Mouse (Mus musculus): ENCODE results near the gene Med21.
A peak's percentile ranks its signal among the peaks of the same experiment; 100 is the strongest.

Gene Med21

GRCm38 (mm10) chr6:146642276-146643183 lies at the start of gene Med21, which contains the start of gene Tm7sf3:
Gene Med21, plus strand, starts transcription at chr6:146642547.
Gene Tm7sf3, minus strand, starts transcription at chr6:146642824.
- DNase-seq = peak; percentile 98

DNA sequence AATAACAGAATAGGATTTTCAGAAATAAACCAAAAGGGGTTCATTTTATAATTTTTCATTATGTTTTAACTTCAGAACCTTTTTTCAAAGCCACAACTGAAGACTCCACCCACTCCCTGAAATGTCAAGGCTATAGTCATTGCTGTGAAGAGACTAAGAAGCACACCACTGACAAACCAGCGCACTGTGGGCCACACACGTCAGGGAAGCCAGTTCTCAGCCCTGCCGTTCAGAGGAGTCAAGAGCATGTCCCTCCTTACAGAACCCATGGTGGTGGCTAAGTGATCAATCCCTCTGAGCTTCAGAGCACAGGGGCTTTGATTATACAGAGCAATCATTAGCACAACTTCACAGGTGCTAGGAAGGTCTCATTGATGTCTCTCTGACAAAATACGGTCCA lies 39.7 kb upstream of the Med21 start:
- no peak for DNase-seq

DNA sequence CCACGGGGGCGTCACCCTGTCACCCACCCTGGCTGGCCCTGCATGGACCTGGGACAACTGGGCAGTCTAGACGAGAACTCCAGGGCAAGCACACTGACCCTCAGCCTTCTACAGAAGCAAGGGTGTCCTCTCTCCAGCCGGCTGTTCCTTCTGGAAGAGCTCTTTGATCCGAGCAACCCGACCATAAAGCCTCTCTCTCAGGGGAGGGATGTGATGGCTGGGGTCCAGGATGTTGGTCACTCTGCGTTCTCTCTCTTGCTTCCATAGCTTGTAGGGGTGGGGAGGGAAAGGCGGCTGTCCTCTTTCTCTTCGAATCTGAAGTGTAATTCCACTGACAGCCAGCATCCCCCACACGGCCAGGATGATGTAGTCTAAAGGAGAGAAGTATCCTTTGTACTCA lies 38.7 kb upstream of the Med21 start:
- DNase-seq = no peak

- no peak for DNase-seq
Observed at GRCm38 (mm10) chr6:146611385-146611784, 31.0 kb upstream of the Med21 start.

DNA sequence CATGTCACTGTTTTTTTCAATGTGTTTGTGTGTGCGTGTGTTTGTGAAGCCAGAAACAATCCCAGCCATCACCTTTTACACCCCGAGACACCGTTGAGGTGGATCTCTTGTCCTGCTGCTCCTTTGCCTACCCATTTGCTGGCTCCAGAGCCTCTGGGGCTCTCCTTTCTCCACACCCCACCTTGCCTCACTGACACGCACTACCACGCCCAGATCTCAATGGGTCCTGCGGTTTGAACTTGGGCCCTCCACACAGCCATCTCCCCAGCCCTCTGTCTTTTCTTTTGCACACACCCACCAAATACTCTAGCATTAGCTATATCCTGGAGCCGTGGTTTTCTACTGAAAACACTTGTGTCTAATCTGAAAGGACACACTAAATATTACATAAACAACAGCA lies 30.4 kb upstream of the Med21 start:
- DNase-seq = no peak

- DNase-seq = no peak
Observed at GRCm38 (mm10) chr6:146612736-146613135, 29.6 kb upstream of the Med21 start.

DNA sequence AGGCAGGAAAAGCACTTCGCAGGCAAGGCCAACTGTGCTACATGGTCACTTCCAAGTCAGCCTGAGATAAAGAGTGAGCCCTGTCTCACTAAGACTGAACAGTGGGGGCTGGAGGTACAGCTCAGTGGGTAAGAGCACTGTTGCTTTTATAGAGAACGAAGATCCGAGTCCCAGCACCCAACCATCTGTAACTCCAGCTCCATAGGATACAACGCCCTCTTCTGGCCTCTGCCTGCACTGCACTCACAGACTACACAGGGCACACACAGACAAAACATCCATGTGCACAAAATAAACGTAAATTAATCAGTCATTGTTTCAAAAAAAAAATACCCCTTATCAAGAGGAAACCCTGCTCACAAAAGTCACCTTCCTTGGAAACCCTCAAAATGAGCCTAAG lies 28.4 kb upstream of the Med21 start:
- DNase-seq = no peak

- DNase-seq = no peak
Observed at GRCm38 (mm10) chr6:146614541-146614940, 27.8 kb upstream of the Med21 start.

GRCm38 (mm10) chr6:146615891-146616290 lies 26.5 kb upstream of the Med21 start:
- DNase-seq = no peak

DNA sequence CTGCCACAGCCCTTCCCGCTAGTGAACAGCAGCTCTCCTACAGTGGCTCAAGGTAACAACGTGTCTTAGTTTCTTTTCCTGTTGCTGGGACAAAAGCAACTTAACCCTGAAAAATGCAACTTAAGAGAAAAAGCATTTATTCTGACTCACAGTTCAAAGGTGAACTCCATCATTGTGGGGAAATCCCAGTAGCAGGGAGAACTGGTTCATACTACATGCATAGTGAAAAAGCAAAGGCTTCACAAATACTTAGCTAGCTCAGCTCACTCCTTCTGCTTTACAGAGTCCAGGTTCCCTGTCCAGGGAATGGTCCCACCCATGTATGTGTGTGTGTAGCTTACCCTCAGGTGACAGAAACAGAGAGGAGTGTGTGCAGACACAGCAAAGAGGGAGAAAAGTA lies 25.7 kb upstream of the Med21 start:
- no peak for DNase-seq

GRCm38 (mm10) chr6:146628123-146628522 lies 14.2 kb upstream of the Med21 start:
- no peak for DNase-seq

- DNase-seq = no peak
Observed at GRCm38 (mm10) chr6:146629781-146630756, 12.3 kb upstream of the Med21 start.

GRCm38 (mm10) chr6:146630961-146631360 lies 11.4 kb upstream of the Med21 start:
- no peak for DNase-seq

DNA sequence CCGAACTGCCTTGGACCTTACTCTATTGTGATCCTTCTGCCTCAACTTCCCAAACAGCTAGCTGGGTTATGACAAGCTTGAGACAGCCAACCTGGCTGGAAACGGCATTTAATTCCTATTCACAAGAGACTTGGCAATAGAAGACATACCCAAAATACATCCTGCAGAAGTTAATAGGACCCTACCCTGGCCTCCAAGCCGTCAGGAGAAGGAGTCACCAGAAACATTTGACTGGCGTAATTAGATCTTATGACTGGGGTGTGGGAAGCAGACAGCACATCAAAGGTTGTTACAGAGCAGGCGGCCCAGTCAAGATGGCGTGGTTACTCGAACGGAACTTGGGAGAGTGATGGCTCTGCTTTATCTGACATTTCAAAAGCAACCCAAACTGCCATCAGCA lies 10.5 kb upstream of the Med21 start:
- DNase-seq = no peak

DNA sequence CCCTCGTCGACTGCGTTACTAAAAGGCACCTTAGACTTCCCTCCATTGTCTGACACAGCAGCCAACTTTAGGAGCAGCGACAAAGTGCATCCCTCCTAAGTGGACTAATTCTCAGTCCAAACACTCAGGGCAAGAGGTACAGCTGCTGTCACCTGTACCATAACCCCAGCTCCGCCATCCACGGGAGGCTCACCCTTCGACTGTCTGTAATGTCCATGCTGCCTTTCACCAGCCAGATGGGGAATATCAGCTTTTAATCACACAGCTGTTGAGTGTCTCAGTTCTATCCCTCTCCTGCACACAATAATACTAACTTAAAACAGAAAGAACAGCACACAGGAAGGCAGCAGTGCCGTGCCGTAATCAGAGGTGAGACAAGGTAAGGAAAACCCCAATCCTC lies 9.9 kb upstream of the Med21 start:
- DNase-seq = no peak

- no peak for DNase-seq
Observed at GRCm38 (mm10) chr6:146633097-146633496, 9.2 kb upstream of the Med21 start.

GRCm38 (mm10) chr6:146633629-146634014 lies 8.7 kb upstream of the Med21 start:
- no peak for DNase-seq

DNA sequence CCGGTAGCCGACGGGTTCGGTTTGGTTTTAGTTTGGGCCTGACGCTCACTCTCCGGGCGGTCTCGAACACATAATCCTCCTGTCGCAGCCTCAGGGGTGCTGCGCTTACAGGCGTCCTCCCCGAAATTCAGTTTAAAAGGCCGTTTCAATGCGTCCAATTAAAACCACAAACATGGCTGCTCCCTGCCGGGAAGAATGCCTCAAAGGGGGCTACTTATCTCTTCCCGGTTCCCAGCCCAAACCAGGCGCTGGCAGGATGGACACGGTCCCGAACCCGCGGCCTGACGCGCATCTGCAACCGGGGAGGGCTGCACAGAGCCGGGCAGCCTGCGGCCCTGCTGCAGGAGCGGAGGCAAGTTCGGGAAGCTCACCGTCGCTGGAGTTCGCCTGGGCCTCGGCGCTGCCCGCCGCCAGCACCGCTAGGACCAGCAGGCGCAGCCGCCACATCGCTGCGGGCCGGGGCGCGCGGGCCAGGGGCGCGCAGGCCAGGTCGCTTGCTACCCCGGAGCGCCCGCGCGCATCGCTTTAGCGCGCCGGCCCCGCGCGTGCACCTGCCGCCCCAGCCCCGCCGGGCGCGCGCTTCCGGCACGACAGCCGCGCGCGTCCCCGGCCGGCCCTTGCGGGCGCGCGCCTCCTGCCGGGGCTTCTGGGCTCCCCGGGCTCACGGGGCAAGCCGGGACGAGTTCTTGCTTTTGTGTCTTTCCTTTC lies 8.2 kb upstream of the Med21 start:
- peak; percentile 82 for DNase-seq

DNA sequence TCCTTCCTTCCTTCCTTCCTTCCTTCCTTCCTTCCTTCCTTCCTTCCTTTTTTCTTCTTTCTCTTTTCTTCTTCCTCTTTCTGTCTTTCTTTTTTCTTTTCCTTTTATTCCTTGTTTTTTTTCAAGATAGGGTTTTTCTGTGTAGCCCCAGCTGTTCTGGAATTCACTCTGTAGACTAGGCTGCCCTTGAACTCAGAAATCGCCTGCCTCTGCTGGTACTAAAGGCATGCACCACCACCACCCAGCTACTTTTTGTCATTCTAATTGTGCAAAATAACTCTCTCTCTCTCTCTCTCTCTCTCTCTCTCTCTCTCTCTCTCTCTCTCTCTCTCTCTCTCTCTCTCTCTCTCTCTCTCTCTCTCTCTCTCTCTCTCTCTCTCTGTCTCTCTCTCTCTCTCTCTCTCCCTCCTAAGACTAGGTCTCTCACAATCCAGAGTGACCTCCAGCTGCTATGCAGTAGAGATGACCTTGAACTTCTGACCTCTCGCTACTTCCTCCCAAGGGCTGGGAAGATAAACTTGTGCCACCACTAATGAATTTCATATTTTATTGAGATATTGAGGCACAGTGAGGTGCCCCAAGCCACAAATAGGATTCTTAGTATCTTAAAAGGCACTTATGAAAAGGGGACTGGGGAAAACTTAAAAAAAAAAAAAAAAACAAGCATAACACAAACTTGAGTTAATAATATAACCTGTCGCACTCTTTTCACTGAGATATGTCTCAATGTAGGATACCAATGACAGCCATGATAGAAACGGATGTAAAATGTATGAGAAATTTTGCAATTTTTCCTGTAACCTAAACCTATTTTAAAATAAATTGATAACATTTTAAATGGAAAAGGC lies 7.4 kb upstream of the Med21 start:
- no peak for DNase-seq

DNA sequence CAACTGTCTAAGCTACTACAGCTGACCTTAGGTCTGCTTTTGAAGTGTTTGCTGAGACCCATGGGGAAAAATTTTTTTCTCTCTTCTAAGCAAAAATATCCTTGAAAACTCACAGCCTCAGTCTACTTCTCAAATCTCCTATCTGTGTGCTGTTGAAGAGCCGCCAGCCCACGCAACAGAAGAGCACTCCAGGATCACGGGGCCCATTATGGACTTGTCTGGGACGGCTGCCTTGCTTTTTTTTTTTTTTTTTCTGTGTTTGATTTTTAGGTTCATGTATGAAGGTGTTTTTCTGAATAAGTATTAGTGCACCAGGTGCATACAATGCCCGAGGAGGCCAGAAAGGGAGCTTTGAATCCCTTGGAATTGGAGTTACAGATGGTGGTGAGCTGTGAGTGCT lies 5.9 kb upstream of the Med21 start:
- no peak for DNase-seq

DNA sequence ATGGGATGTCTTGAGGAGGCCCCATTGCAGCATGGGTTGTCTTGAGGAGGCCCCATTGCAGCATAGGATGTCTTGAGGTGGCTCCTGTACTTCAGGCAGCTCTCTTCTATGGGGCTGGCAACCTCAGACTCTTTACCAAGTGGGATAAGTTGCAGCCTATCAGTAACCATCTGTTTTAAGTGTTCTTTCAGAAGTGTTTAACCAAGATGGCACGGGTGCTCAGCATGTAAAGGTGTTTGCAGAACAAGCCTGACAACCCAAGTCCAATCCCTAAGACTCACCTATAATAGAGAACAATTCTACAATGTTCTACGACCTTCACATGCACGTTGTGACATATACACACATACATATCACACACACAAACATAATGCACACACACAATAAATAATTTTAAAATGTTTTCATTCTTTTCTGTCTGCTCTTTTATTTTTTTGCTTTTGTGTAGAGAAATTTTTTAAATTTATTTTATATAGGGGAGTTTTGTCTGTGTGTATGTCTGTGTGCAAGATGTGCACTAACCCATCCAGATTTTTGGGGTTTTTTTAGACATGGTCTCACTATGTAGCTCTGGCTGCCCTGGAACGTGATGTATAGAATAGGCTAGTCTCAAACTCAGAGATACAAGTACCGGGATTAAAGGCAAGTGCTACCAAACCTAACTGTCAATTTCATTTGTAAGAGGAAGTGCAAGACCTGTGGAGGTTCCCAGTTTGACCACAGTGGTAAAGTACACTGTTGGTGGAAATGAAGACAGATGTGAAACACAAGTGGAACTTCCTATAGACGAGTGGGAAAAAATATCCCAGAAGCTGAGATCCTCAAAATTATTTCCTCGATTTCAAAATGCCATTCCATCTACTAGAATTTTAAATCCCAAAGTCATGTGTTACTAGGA lies 2.0 kb upstream of the Med21 start:
- no peak for DNase-seq
